Mouse (Mus musculus) midbrain, embryonic 14.5 days (tissue): ENCODE measurements around the gene Clasp1. TPM values are rescaled to one million over a fixed set of nuclear protein-coding genes. Genes with fewer than 3 reads are reported as not detected.

ENCODE experiments used
- ATAC-seq: fragments of 200-750 bp; cut with Nextera tagmentation; 2 replicates; pipeline ENCODE4 v1.8.0; 2017; ENCODE audit warnings: moderate number of reproducible peaks, moderate library complexity; ENCODE audit not compliant: low FRiP score, low TSS enrichment
- DNase-seq: peaks from one replicate; pipeline ENCODE4 v3.0.0-alpha.2; 2015
- H3K27ac ChIP-seq: fragments of 300-500 bp; sonication (generic); replicated peaks from 2 replicates; pipeline ENCODE4 v1.5.1; 2014; ENCODE audit warnings: mild to moderate bottlenecking, low read depth, low read length, moderate library complexity
- H3K27me3 ChIP-seq: fragments of 300-500 bp; sonication (generic); 2 replicates; pipeline ENCODE4 v1.6.1; 2014; ENCODE audit warnings: low read length, control low read depth, mixed read lengths; ENCODE audit not compliant: control insufficient read depth, insufficient read depth
- H3K36me3 ChIP-seq: fragments of 300-500 bp; sonication (generic); 2 replicates; pipeline ENCODE4 v1.6.1; 2014; ENCODE audit warnings: low read length, control low read depth; ENCODE audit not compliant: control insufficient read depth, insufficient read depth
- H3K4me1 ChIP-seq: fragments of 300-500 bp; sonication (generic); 2 replicates; pipeline ENCODE4 v1.6.1; 2014; ENCODE audit warnings: mild to moderate bottlenecking, antibody characterized with exemption, low read length, control low read depth; ENCODE audit not compliant: control insufficient read depth, insufficient read depth
- H3K4me2 ChIP-seq: fragments of 300-500 bp; sonication (generic); 2 replicates; pipeline ENCODE4 v1.6.1; 2014; ENCODE audit warnings: mild to moderate bottlenecking, low read length, moderate library complexity
- H3K4me3 ChIP-seq: fragments of 300-500 bp; sonication (generic); replicated peaks from 2 replicates; pipeline ENCODE4 v1.5.1; 2014; ENCODE audit warnings: low read depth, low read length
- H3K9ac ChIP-seq: fragments of 300-500 bp; sonication (generic); replicated peaks from 2 replicates; pipeline ENCODE4 v1.6.1; 2014; ENCODE audit warnings: mild to moderate bottlenecking, low read length, moderate library complexity
- H3K9me3 ChIP-seq: fragments of 300-500 bp; sonication (generic); 2 replicates; pipeline ENCODE4 v1.6.1; 2016; ENCODE audit warnings: low read length, control low read depth, mixed read lengths; ENCODE audit not compliant: control insufficient read depth
- WGBS: fragments of 180-500 bp; shearing (Covaris S2); extraction: QIAGEN DNeasy Blood & Tissue Kit; methylation state at CpG from one replicate; pipeline ENCODE4 v1.1.7; 2014; 5-methylcytosine and 5-hydroxymethylcytosine counted together
- polyA plus RNA-seq: library from polyadenylated mRNA; unstranded; fragments of >200 nt; fragmentation: Nextera tagmentation; extraction: Ambion mirVana; gene quantifications from 2 replicates; pipeline ENCODE4 v1.2.1, GENCODE M21; 2014

Clasp1 gene
- polyA plus RNA-seq, 1 experiment from 2014 or later = 140 TPM

GRCm38 (mm10) chr1:118472386-118472785 lies 83.5 kb downstream of the Clasp1 start:
- no peak for DNase-seq
- H3K9me3 ChIP-seq = no peaks in the 10 kb centered on the region
- H3K4me2 ChIP-seq = no peak overlapping the region
- no peak overlapping the region for H3K9ac ChIP-seq
- ATAC-seq = no peak
- WGBS = 92% methylated on average over 8 of the region's 8 CpGs
- H3K4me1 ChIP-seq = no peaks in the 10 kb centered on the region
- no peaks in the 10 kb centered on the region for H3K27me3 ChIP-seq
- no peak overlapping the region for H3K27ac ChIP-seq
- H3K36me3 ChIP-seq = peaks cover 64% of the 10 kb centered on the region
- no peak overlapping the region for H3K4me3 ChIP-seq

DNA sequence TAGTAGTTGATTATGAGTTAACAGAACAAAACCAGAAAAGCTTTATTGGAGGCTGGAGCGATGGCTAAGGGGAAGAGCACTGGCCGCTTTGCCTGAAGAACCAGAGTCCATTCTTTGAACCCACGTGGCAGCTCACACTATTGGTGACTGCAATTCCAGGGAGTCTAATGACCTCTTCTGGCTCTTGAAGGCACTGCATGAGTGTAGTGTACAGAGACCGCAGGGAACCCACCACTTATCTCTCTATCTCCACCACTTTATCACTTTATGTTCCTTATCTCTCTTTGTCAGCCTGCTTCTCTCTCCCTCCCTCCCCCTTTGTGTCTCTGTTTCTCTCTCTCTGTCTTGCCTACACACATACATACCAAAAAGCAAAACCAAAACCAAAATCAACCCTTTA lies 88.1 kb downstream of the Clasp1 start:
- no peak overlapping the region for H3K9ac ChIP-seq
- 52% methylated on average over 4 of the region's 4 CpGs for WGBS
- peak; percentile 50; the same call in 1 of the 2 replicates for ATAC-seq
- no peak overlapping the region for H3K4me2 ChIP-seq
- H3K27ac ChIP-seq = no peak overlapping the region
- H3K36me3 ChIP-seq = peaks cover 27% of the 10 kb centered on the region
- H3K4me1 ChIP-seq = no peaks in the 10 kb centered on the region
- no peaks in the 10 kb centered on the region for H3K9me3 ChIP-seq
- no peak overlapping the region for H3K4me3 ChIP-seq
- H3K27me3 ChIP-seq = no peaks in the 10 kb centered on the region
- peak; percentile 70 for DNase-seq

DNA sequence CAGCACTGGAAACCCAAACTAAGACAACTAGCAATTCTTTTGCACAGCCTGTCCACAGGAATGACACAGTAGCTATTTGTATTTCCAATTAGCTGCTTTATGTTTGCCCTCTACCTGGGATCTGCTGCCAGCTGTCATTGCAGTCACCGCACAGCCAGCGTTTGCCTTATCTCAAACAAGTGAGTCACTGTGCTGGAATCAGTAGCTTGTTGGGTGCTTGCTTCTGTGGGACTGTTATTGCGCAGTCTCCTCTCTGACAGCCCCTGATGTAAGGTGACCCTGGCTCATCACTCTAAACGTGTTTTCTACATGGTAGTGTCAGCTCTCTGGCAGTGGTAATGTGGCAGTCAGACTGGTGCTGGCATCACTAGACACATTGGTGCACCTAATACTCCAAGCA lies 90.4 kb downstream of the Clasp1 start:
- Histone ChIP-seq H3K4me3 (no peak overlapping the region), H3K4me1 (no peaks in the 10 kb centered on the region), H3K27ac (no peak overlapping the region), H3K27me3 (no peaks in the 10 kb centered on the region), H3K4me2 (no peak overlapping the region), H3K9ac (no peak overlapping the region), H3K9me3 (no peaks in the 10 kb centered on the region), H3K36me3 (0 out of 2 replicates have a peak, but pooled peaks cover 10% of the 10 kb centered on the region)
- ATAC-seq (no peak), DNase-seq (no peak)
- 90% methylated on average over 4 of the region's 4 CpGs for WGBS

DNA sequence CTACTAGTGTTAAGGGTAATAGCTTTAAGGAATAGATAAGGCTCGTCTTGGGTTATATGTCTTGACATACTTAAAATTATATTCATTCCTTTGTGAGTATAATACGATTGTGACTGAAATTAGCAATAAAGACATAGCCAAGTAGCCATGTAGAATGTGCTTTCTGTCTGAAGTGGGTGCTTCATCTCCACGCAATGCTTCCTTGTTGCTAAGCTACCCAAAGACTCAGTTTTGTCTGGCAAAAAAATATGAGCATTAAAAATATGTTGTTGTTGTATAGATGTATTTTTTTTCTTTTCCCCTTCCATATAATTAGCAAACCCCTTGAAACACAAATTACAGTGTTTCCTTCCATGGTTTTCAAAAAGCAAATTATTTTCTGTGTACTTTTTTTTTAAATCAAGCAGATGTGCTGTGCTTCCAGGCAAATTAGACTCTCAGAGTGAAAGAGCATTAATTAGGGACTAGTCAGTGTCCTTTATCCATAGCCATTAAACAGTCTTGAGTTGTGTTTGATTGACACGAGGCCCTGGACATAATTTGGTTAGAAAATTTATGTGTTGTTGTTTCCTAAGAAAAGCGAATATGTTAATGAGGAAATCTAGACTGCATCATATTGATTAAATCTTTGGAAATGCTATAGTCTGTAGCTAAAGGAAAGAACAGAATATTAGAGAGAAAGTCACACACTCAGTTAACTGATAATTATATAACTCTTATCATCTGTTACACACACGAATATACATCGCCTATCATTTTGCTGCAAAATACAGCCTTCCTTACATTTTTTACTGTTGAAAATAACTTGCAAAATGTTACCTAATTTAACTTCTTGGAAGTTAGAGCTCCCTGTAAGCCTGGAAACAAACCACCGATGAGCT lies 91.9 kb downstream of the Clasp1 start:
- ATAC-seq = no peak

DNA sequence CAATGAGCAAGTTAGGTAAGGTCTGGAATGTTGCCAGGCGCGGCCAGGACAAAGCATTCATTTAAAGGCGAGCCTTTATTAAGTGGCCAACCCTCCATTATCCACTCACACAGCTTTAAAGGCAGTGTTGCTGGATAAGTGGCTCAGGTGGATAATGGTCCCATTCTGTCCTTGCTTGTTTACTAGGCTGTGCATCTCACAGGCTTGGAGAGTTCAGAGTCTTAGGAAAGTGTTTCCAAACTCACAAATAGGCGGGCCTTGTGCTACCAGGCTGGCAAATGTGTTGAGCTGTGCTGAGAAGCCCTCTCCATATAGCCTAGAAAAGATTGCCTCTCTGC lies 92.5 kb downstream of the Clasp1 start:
- peak; percentile 44 for DNase-seq
- H3K9ac ChIP-seq = no peak overlapping the region
- H3K9me3 ChIP-seq = no peaks in the 10 kb centered on the region
- 57% methylated on average over 4 of the region's 4 CpGs for WGBS
- no peak overlapping the region for H3K4me2 ChIP-seq
- 0 out of 2 replicates have a peak, but pooled peaks cover 7% of the 10 kb centered on the region for H3K36me3 ChIP-seq
- 0 out of 2 replicates have a peak overlapping the region, but pooled peaks have one; percentile 32 for H3K27ac ChIP-seq
- no peaks in the 10 kb centered on the region for H3K4me1 ChIP-seq
- no peaks in the 10 kb centered on the region for H3K27me3 ChIP-seq
- H3K4me3 ChIP-seq = no peak overlapping the region
- ATAC-seq = no peak

More for the DNA sequence above, 91.9 kb downstream of the Clasp1 start:
- 82% methylated on average over 8 of the region's 8 CpGs for WGBS
- Histone ChIP-seq H3K4me2 (no peak overlapping the region), H3K9ac (no peak overlapping the region), H3K4me1 (no peaks in the 10 kb centered on the region), H3K27me3 (no peaks in the 10 kb centered on the region), H3K36me3 (0 out of 2 replicates have a peak, but pooled peaks cover 7% of the 10 kb centered on the region), H3K4me3 (no peak overlapping the region), H3K27ac (no peak overlapping the region), H3K9me3 (no peaks in the 10 kb centered on the region)
- no peak for DNase-seq

DNA sequence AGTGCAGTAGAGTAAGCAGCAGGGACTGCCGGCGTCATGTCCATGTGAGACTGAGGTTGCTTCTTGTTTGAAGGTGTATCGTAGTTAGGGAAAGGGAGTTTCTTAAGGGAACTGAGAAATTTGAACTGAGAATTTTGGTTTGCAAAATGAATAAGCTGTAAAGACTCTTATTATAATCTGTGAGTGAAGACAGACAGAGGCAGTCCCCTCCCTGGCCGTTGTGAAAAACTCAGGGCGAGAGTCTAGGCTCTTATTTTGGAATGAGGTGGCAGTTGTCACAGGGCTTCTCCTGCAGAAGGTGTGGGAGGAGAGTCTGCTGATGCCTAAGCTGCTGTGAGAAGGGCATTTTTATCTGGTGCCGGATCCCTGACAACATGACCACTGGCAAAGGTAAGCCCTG lies 92.8 kb downstream of the Clasp1 start:
- H3K4me3 ChIP-seq = no peak overlapping the region
- H3K27me3 ChIP-seq = no peaks in the 10 kb centered on the region
- H3K9ac ChIP-seq = no peak overlapping the region
- 0 out of 2 replicates have a peak overlapping the region, but pooled peaks have one; percentile 32 for H3K27ac ChIP-seq
- H3K9me3 ChIP-seq = no peaks in the 10 kb centered on the region
- no peaks in the 10 kb centered on the region for H3K4me1 ChIP-seq
- H3K4me2 ChIP-seq = no peak overlapping the region
- ATAC-seq (no peak), DNase-seq (no peak)
- WGBS = 79% methylated on average over 6 of the region's 6 CpGs
- 0 out of 2 replicates have a peak, but pooled peaks cover 7% of the 10 kb centered on the region for H3K36me3 ChIP-seq

DNA sequence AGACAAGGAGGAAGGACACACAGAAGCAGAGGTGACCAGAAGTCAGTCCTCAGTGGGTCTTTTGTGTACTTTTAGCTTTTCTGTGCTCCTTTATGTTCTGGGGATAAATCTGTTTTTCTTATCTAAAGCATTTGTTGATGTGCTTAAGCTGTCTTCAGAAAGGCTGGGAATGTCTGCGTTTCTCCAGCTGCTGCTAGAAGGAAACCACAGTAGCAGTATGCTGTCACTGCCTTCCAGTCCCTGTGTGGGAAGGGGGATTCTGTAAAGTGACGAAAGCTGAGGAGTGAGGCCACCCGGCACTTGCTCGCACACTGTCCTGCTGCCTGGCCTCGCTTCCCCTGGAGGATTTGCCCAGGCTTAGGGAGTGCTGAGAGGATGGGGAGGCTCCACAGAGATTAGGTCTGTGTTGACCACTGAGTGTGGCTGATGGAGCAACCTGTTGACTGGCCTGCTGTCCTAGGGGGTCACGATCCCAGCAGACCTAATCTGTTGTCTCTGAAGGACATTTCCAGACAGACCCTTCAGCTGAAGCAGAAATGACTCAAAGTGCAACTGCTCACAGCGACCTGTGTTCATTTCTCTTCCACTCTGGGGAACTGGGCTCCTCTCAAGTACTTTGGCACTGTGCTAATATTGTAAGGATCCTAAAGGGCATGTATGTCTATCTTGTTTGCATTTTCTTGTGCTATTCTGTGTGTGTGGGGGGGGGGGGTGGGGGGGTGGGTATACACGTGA lies 93.6 kb downstream of the Clasp1 start:
- Histone ChIP-seq H3K9ac (no peak overlapping the region), H3K9me3 (no peaks in the 10 kb centered on the region), H3K36me3 (0 out of 2 replicates have a peak, but pooled peaks cover 7% of the 10 kb centered on the region), H3K27ac (no peak overlapping the region), H3K4me2 (no peak overlapping the region), H3K4me1 (no peaks in the 10 kb centered on the region), H3K4me3 (no peak overlapping the region), H3K27me3 (no peaks in the 10 kb centered on the region)
- ATAC-seq (no peak), DNase-seq (no peak)
- WGBS = 82% methylated on average over 8 of the region's 8 CpGs

DNA sequence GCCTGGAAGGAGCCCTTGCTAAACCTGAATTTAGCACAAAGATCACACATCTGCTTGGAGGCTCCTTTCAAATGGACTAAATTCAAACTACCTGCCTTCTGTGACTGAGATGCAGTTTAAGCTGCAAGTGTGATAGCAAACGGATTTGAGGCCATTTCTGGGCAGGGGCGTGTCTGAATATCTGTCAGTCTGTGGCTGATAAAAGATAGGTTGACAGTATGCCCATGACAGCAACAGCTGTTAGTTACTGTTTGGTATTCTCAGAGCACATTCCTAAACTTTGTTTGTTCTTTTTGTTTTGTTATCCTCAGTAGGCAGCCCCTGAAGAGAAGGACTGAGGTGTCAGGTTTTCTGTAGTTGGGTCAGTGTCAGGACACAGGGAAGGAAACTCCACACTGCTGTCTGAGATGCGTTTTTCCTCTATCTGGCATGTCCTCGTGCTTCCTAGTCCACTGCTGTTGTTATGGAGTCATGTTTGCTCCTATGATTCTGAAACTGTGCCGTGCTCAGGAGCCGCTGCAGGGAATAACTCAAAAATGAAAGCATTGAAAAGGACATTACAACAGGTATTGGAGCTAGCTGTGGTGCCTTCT lies 94.7 kb downstream of the Clasp1 start:
- Histone ChIP-seq H3K9me3 (no peaks in the 10 kb centered on the region), H3K4me2 (no peak overlapping the region), H3K27ac (no peak overlapping the region), H3K27me3 (no peaks in the 10 kb centered on the region), H3K4me1 (no peaks in the 10 kb centered on the region), H3K36me3 (0 out of 2 replicates have a peak, but pooled peaks cover 7% of the 10 kb centered on the region), H3K4me3 (no peak overlapping the region), H3K9ac (no peak overlapping the region)
- 89% methylated on average over 6 of the region's 6 CpGs for WGBS
- DNase-seq (no peak), ATAC-seq (no peak)
